ENCODE assay signal across 11 mouse cellular contexts in genomic region chr8:79140981-79141380, GRCm38 (mm10).
A peak's percentile ranks its signal among the peaks of the same experiment; 100 is the strongest.
DNase-seq lines count a peak whose midpoint lies in the region; ATAC-seq and TF ChIP-seq lines count a peak whose summit lies in the region.
"Had no signal": no experiment of that assay in that cellular context is flagged by ENCODE, and none has a peak within 500 bp of the region (broad histone marks: within the 10 kb centered on the region; RNA-seq: fewer than 3 reads in every experiment).

No protein-coding gene starts in this region.

- intact Hi-C loops in left cerebral cortex, postnatal 25 days (cut with DNase I), result loop anchor here (1.0 to 2.0 kb wide), 3 partner anchors 60 to 200 kb away; no protein-coding TSS in a partner anchor

- no peak for ATAC-seq in cerebellum, adult (ENCODE audit: insufficient number of reproducible peaks, low FRiP score, low TSS enrichment)
- ATAC-seq: midbrain, embryonic 15.5 days had no signal

- TF ChIP-seq POLR2A in brain, embryonic 14.5 days (IDR thresholded peaks at IDR 0.05; ENCODE audit: borderline replicate concordance, extremely low read depth, insufficient read depth, insufficient read length, poor library complexity, severe bottlenecking), result no peak

- TF ChIP-seq CTCF in brain, embryonic 14.5 days (IDR thresholded peaks at IDR 0.05; ENCODE audit: borderline replicate concordance, extremely low read depth, insufficient read depth, insufficient read length), result no peak

- peak; percentile 17 to 25 for DNase-seq in cerebellum, postnatal 14 days
- peak; percentile 63 for DNase-seq in brain, embryonic 14.5 days (ENCODE audit: low read depth)
- peak; percentile 74 to 81 for DNase-seq in layer of hippocampus, adult 8-10 months (ENCODE audit: low spot score in 2 of 2)
- peak; percentile 78 to 95 for DNase-seq in left cerebral cortex, postnatal 25 days (ENCODE audit: low spot score in 2 of 2)
- no peak for DNase-seq in heart, adult 9 months (ENCODE audit: low spot score in 2 of 2)
- DNase-seq in embryo, embryonic 11 days, result no peak
- no peak for DNase-seq in thymus, adult 18-20 months
- DNase-seq: cerebellum, adult 9-10 months; gastrocnemius, adult 2 months had no signal

Comparison
In these comparisons a context has a peak if more than half of its experiments do, and no peak if none do; other contexts are left out.
1. DNase-seq: peak in cerebellum, postnatal 14 days (2 of 2), brain, embryonic 14.5 days (single experiment), layer of hippocampus, adult 8-10 months (2 of 2) and left cerebral cortex, postnatal 25 days (2 of 2); none in heart, adult 9 months (0 of 2), embryo, embryonic 11 days (single experiment) and thymus, adult 18-20 months (0 of 2).